Mouse (Mus musculus): ENCODE results near the gene Mmp24.

DNA sequence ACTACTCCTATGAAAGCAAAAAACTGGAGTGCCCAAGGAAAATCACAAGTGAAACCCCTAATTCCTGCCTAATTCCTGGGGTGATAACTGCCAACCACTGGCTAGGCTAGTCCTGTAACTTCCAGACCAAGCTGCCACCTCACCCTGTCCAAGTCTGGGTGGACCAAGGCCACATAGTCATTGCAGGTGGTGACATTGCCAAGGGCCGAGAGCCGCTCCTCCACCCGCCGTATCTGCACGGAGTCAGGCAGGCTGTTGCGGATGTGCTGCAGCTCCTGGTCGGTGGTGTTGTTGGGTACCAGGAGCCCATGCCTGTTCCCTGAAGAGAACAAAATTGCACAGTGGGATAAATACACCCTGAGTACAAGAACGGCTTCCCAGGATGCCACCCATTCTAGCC lies 48.6 kb downstream of the Mmp24 start:
- TF ChIP-seq POLR2A (IDR thresholded peaks at IDR 0.05; ENCODE audit: low read depth, low read length) (no peak), CTCF (conservative IDR thresholded peaks at IDR 0.05; ENCODE audit: insufficient read depth, insufficient read length, low read depth, low read length) (no peak)
